Mouse (Mus musculus) small intestine, adult 2 months (tissue): ENCODE measurements around the gene Efcab5.

Experiments
- CTCF ChIP-seq: fragments of 200-500 bp; IDR thresholded peaks from 2 replicates; pipeline ENCODE4 v1.5.1; 2012; ENCODE audit warnings: low read depth, mild to moderate bottlenecking, control low read depth, inconsistent platforms, low read length, moderate library complexity, mixed read lengths; ENCODE audit not compliant: insufficient replicate concordance, insufficient read length; ENCODE audit errors: extremely low read depth
- POLR2A ChIP-seq: fragments of 200-500 bp; IDR thresholded peaks from 2 replicates; pipeline ENCODE4 v1.6.1; 2012; ENCODE audit warnings: low read depth, mild to moderate bottlenecking, control low read depth, inconsistent platforms, low read length, moderate library complexity

DNA sequence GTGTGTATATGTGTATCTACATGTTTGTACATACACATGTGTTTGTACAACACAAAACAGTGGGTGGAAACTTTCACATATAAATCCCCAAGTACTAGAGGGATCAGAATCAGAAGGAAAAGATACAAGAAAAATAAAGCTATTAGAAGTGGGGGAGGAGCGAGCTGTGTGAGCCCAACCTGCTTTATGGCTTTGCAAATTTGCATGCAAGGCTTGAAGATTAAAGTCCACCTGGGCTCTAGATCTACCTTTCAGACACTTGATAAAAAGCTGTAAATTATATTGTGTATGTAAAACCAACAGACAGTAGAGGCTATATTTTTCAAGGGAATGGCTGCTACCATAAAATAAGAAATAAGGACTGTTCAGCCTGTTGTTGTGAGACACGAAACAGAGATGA, 6.7 kb downstream of the Efcab5 start:
- TF ChIP-seq CTCF (no peak), POLR2A (no peak)
